Mouse (Mus musculus) forebrain, embryonic 14.5 days (tissue): Measurements from ENCODE around the gene Nrip2. TPM values are rescaled to one million over a fixed set of nuclear protein-coding genes. Genes with fewer than 3 reads are reported as not detected.

ENCODE experiments used
- ATAC-seq: fragments of 200-750 bp; cut with Nextera tagmentation; 2 replicates; pipeline ENCODE4 v1.8.0; 2017; ENCODE audit warnings: mild to moderate bottlenecking, moderate library complexity
- DNase-seq: peaks from one replicate; pipeline ENCODE4 v3.0.0-alpha.2; 2015; ENCODE audit warnings: low spot score
- H3K27ac ChIP-seq: fragments of 300-500 bp; sonication (generic); 2 replicates; pipeline ENCODE4 v1.5.1; 2014; ENCODE audit warnings: low read depth, mild to moderate bottlenecking, control low read depth, low read length, moderate library complexity
- H3K27me3 ChIP-seq: fragments of 300-500 bp; sonication (generic); replicated peaks from 2 replicates; pipeline ENCODE4 v1.6.1; 2014; ENCODE audit warnings: low read length, control low read depth, mixed read lengths; ENCODE audit not compliant: control insufficient read depth, insufficient read depth
- H3K36me3 ChIP-seq: fragments of 300-500 bp; sonication (generic); 2 replicates; pipeline ENCODE4 v1.6.1; 2014; ENCODE audit warnings: low read length, control low read depth; ENCODE audit not compliant: control insufficient read depth, insufficient read depth
- H3K4me1 ChIP-seq: fragments of 300-500 bp; sonication (generic); 2 replicates; pipeline ENCODE4 v1.6.1; 2014; ENCODE audit warnings: antibody characterized with exemption, low read length, control low read depth; ENCODE audit not compliant: control insufficient read depth, insufficient read depth
- H3K4me2 ChIP-seq: fragments of 300-500 bp; sonication (generic); 2 replicates; pipeline ENCODE4 v1.6.1; 2014; ENCODE audit warnings: mild to moderate bottlenecking, control low read depth, low read length
- H3K4me3 ChIP-seq: fragments of 300-500 bp; sonication (generic); 2 replicates; pipeline ENCODE4 v1.5.1; 2014; ENCODE audit warnings: low read depth, low read length, control low read depth
- H3K9ac ChIP-seq: fragments of 300-500 bp; sonication (generic); 2 replicates; pipeline ENCODE4 v1.6.1; 2014; ENCODE audit warnings: mild to moderate bottlenecking, low read length, control low read depth, moderate library complexity
- H3K9me3 ChIP-seq: fragments of 300-500 bp; sonication (generic); replicated peaks from 2 replicates; pipeline ENCODE4 v1.6.1; 2016; ENCODE audit warnings: low read length, control low read depth, mixed read lengths; ENCODE audit not compliant: control insufficient read depth
- WGBS: fragments of 180-500 bp; shearing (Covaris S2); extraction: QIAGEN DNeasy Blood & Tissue Kit; methylation state at CpG from one replicate; pipeline ENCODE4 v1.1.7; 2014; 5-methylcytosine and 5-hydroxymethylcytosine counted together
- polyA plus RNA-seq: library from polyadenylated mRNA; unstranded; fragments of >200 nt; fragmentation: Nextera tagmentation; extraction: Ambion mirVana; gene quantifications from 2 replicates; pipeline ENCODE4 v1.2.1, GENCODE M21; 2014

Nrip2 gene
- polyA plus RNA-seq, 1 experiment from 2014 or later, result 4.7 TPM

GRCm38 (mm10) chr6:128410305-128410704, 11.2 kb downstream of the Nrip2 start:
- Histone ChIP-seq H3K36me3 (peaks cover 67% of the 10 kb centered on the region), H3K4me2 (no peak overlapping the region), H3K4me3 (no peak overlapping the region), H3K9me3 (no peaks in the 10 kb centered on the region), H3K4me1 (no peaks in the 10 kb centered on the region), H3K27me3 (no peaks in the 10 kb centered on the region), H3K9ac (no peak overlapping the region), H3K27ac (no peak overlapping the region)
- 93% methylated on average over 13 of the region's 13 CpGs for WGBS
- DNase-seq (no peak), ATAC-seq (no peak)

DNA sequence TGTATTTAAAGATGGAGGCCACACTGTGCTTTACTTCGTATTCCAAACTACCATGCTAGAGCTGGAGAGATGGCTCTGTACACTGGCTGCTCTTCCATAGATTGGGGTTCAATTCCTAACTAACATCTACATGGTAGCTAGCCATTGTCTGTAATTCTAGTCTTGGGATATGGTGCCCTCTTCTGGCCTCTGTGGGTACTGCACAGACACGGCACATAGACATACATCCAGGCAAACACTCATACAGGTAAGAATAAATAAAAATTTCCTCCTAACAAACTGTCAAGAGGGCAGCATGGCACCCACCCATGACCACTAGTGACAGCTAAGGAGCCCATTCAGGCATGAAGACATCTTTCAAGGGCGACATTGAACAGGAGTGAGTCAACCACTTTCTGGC, 12.0 kb downstream of the Nrip2 start:
- no peak overlapping the region for H3K4me3 ChIP-seq
- H3K4me2 ChIP-seq, result no peak overlapping the region
- H3K9ac ChIP-seq, result no peak overlapping the region
- H3K4me1 ChIP-seq, result no peaks in the 10 kb centered on the region
- no peaks in the 10 kb centered on the region for H3K9me3 ChIP-seq
- DNase-seq (peak; percentile 83), ATAC-seq (peak; percentile 54)
- WGBS, result 16% methylated on average over 3 of the region's 3 CpGs
- peaks cover 65% of the 10 kb centered on the region for H3K36me3 ChIP-seq
- no peak overlapping the region for H3K27ac ChIP-seq
- H3K27me3 ChIP-seq, result no peaks in the 10 kb centered on the region

- peaks cover 21% of the 10 kb centered on the region for H3K36me3 ChIP-seq
- H3K4me3 ChIP-seq, result no peak overlapping the region
- H3K4me2 ChIP-seq, result no peak overlapping the region
- DNase-seq (no peak), ATAC-seq (no peak)
- H3K4me1 ChIP-seq, result no peaks in the 10 kb centered on the region
- no peaks in the 10 kb centered on the region for H3K9me3 ChIP-seq
- H3K9ac ChIP-seq, result no peak overlapping the region
- no peak overlapping the region for H3K27ac ChIP-seq
- H3K27me3 ChIP-seq, result no peaks in the 10 kb centered on the region
- 90% methylated on average over 5 of the region's 5 CpGs for WGBS
Observed at GRCm38 (mm10) chr6:128416169-128416568, 17.1 kb downstream of the Nrip2 start.

DNA sequence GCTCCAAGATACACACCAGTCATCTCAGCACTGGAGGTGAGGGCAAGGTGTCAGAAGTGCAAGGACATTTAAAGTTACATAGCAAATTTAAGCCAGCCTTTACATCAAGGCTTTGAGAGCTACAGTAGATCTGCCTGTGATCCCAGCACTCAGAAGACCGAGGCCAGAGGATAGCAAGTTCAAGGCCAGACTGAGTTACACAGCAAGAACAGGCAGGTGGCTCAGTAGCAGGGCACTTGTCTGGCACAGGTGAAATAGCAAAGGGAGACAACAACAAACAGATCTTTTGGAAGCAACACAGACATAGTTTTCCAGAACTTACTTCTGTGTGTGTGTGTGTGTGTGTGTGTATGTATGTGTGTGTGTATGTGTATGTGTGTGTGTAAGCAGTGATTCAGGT, 19.0 kb downstream of the Nrip2 start:
- no peaks in the 10 kb centered on the region for H3K4me1 ChIP-seq
- no peaks in the 10 kb centered on the region for H3K9me3 ChIP-seq
- H3K27ac ChIP-seq, result no peak overlapping the region
- ATAC-seq, result no peak
- no peaks in the 10 kb centered on the region for H3K27me3 ChIP-seq
- 100% methylated on average over 1 of the region's 1 CpGs for WGBS
- H3K4me2 ChIP-seq, result no peak overlapping the region
- DNase-seq, result no peak
- no peak overlapping the region for H3K4me3 ChIP-seq
- H3K36me3 ChIP-seq, result peaks cover 9% of the 10 kb centered on the region; the same call in 1 of the 2 replicates
- no peak overlapping the region for H3K9ac ChIP-seq

- Histone ChIP-seq H3K27ac (no peak overlapping the region), H3K36me3 (no peaks in the 10 kb centered on the region), H3K9me3 (no peaks in the 10 kb centered on the region), H3K4me1 (peaks cover 3% of the 10 kb centered on the region; the same call in 1 of the 2 replicates), H3K27me3 (no peaks in the 10 kb centered on the region), H3K9ac (no peak overlapping the region), H3K4me3 (no peak overlapping the region), H3K4me2 (no peak overlapping the region)
- 94% methylated on average over 2 of the region's 2 CpGs for WGBS
- no peak for DNase-seq
- no peak for ATAC-seq
Observed at GRCm38 (mm10) chr6:128421036-128421435, 21.9 kb downstream of the Nrip2 start.

DNA sequence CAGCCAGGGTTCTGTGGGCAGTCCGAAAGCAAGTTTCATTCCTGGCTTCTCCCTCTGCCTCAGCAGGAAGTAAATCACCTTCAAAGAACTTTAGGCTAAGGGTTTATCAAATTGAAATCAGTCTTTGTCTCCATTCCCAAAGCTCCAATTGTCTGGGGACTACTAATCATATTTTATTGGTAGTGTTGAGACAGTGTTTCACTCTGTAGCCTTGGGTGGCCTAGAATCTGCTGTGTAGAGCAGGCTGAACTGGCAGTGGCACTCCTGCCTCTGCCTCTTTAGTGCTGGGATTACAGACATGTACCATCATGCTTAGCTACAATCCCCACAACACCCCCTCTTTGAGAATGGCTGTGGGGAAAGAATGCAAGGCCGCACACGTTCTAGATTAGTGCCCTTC, 22.4 kb downstream of the Nrip2 start:
- no peak for DNase-seq
- WGBS, result 87% methylated on average over 3 of the region's 3 CpGs
- ATAC-seq, result no peak

GRCm38 (mm10) chr6:128423496-128424268, 24.6 kb downstream of the Nrip2 start:
- peak overlapping the region; percentile 55 for H3K4me3 ChIP-seq
- H3K27ac ChIP-seq, result peak overlapping the region; percentile 97
- DNase-seq (peak; percentile 27), ATAC-seq (peak; percentile 45)
- peak overlapping the region; percentile 75 for H3K9ac ChIP-seq
- peaks cover 3% of the 10 kb centered on the region; the same call in 1 of the 2 replicates for H3K4me1 ChIP-seq
- H3K9me3 ChIP-seq, result no peaks in the 10 kb centered on the region
- 45% methylated on average over 15 of the region's 16 CpGs for WGBS
- peak overlapping the region; percentile 59 for H3K4me2 ChIP-seq
- H3K36me3 ChIP-seq, result peaks cover 7% of the 10 kb centered on the region
- no peaks in the 10 kb centered on the region for H3K27me3 ChIP-seq

More for the DNA sequence above, 22.4 kb downstream of the Nrip2 start:
- Histone ChIP-seq H3K4me2 (no peak overlapping the region), H3K4me1 (peaks cover 3% of the 10 kb centered on the region; the same call in 1 of the 2 replicates), H3K9ac (no peak overlapping the region), H3K27ac (no peak overlapping the region), H3K4me3 (no peak overlapping the region), H3K27me3 (no peaks in the 10 kb centered on the region), H3K9me3 (no peaks in the 10 kb centered on the region), H3K36me3 (no peaks in the 10 kb centered on the region)

DNA sequence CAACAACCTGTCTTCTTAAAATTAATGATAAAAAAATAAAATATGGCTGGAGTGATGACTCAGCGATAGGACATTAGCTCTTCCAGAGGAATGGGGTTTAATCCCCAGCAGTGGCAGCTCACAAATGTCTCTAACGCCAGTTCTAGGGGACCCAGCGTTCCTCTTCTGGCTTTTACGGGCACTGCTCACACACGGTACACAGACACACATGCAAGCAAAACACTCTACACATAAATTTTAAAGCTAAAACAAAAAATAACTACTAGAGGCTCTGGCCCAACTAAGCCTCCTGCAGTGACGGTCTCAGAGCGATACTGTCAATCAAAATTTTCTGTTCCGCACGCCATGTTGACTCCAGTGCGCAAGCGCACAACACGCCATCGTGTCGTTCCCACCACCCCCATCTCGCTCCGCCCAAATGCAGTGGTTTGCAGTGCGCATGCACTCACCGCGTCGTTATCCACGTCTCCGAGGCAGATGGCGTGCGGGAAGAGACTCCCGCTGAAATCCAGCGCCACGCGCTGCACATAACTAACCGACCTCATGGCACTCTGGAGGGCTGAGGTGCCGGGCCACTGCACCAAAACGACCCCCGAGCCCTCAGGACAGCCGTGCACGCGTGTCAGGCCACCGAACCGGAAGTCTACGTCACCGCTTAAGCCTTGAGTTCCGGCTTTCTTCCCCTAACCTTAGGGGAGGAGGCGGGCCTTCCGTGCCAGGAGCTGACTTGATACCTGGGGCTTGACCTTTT, 25.3 kb downstream of the Nrip2 start, which contains the start of gene Itfg2:
TSS of gene Itfg2 (minus strand) at position 663 of the 751 bp plus-strand sequence.
- peak within 1 kb of the TSS; percentile 55 for H3K4me3 ChIP-seq
- H3K9me3 ChIP-seq, result no peaks in the 10 kb centered on the region
- DNase-seq, result peak; percentile 99
- H3K36me3 ChIP-seq, result peaks cover 15% of the 10 kb centered on the region
- ATAC-seq, result peak; percentile 96
- H3K27me3 ChIP-seq, result no peaks in the 10 kb centered on the region
- H3K4me1 ChIP-seq, result peaks cover 3% of the 10 kb centered on the region; the same call in 1 of the 2 replicates
- peak within 1 kb of the TSS; percentile 75 for H3K9ac ChIP-seq
- peak within 1 kb of the TSS; percentile 97 for H3K27ac ChIP-seq
- WGBS, result under 1% methylated on average over 42 of the region's 42 CpGs
- H3K4me2 ChIP-seq, result peak within 1 kb of the TSS; percentile 59
